Mouse (Mus musculus): ENCODE measurements around the gene Asxl1. TPM values are rescaled to one million over a fixed set of nuclear protein-coding genes. Genes with fewer than 3 reads are reported as not detected.

Asxl1 gene
- polyA plus RNA-seq, 1 experiment = 31.7 TPM

- TF ChIP-seq POLR2A (IDR thresholded peaks at IDR 0.05; ENCODE audit: borderline replicate concordance, low read depth, low read length) = no peak
- TF ChIP-seq CTCF (IDR thresholded peaks at IDR 0.05; ENCODE audit: low read depth, low read length) = no peak
- Histone ChIP-seq H3K4me1 (ENCODE audit: control insufficient read depth, insufficient read depth, low read length) (no peaks in the 10 kb centered on the region), H3K27ac (ENCODE audit: insufficient read depth, low read depth, low read length) (no peak overlapping the region), H3K4me3 (ENCODE audit: insufficient read depth, low read length) (no peak overlapping the region)
Measured at GRCm38 (mm10) chr2:153423113-153423512, 77.5 kb downstream of the Asxl1 start.

GRCm38 (mm10) chr2:153424557-153424956, 78.9 kb downstream of the Asxl1 start:
- Histone ChIP-seq H3K4me1 (ENCODE audit: control insufficient read depth, insufficient read depth, low read length) (peaks cover 4% of the 10 kb centered on the region; the same call in 1 of the 2 replicates), H3K4me3 (ENCODE audit: insufficient read depth, low read length) (no peak overlapping the region), H3K27ac (ENCODE audit: insufficient read depth, low read depth, low read length) (no peak overlapping the region)
- TF ChIP-seq CTCF (IDR thresholded peaks at IDR 0.05; ENCODE audit: low read depth, low read length) (no peak), POLR2A (IDR thresholded peaks at IDR 0.05; ENCODE audit: borderline replicate concordance, low read depth, low read length) (no peak)

GRCm38 (mm10) chr2:153425124-153425844, 79.7 kb downstream of the Asxl1 start:
- TF ChIP-seq CTCF (IDR thresholded peaks at IDR 0.05; ENCODE audit: low read depth, low read length) = no peak
- no peak for TF ChIP-seq POLR2A (IDR thresholded peaks at IDR 0.05; ENCODE audit: borderline replicate concordance, low read depth, low read length)
- no peak overlapping the region for H3K4me3 ChIP-seq (ENCODE audit: insufficient read depth, low read length)
- peaks cover 4% of the 10 kb centered on the region; the same call in 1 of the 2 replicates for H3K4me1 ChIP-seq (ENCODE audit: control insufficient read depth, insufficient read depth, low read length)
- H3K27ac ChIP-seq (ENCODE audit: insufficient read depth, low read depth, low read length) = no peak overlapping the region

GRCm38 (mm10) chr2:153425998-153426670, 80.5 kb downstream of the Asxl1 start:
- peaks cover 4% of the 10 kb centered on the region; the same call in 1 of the 2 replicates for H3K4me1 ChIP-seq (ENCODE audit: control insufficient read depth, insufficient read depth, low read length)

GRCm38 (mm10) chr2:153426931-153427330, 81.3 kb downstream of the Asxl1 start:
- Histone ChIP-seq H3K4me3 (ENCODE audit: insufficient read depth, low read length) (no peak overlapping the region), H3K4me1 (ENCODE audit: control insufficient read depth, insufficient read depth, low read length) (peaks cover 4% of the 10 kb centered on the region; the same call in 1 of the 2 replicates), H3K27ac (ENCODE audit: insufficient read depth, low read depth, low read length) (no peak overlapping the region)
- TF ChIP-seq POLR2A (IDR thresholded peaks at IDR 0.05; ENCODE audit: borderline replicate concordance, low read depth, low read length) = no peak
- no peak for TF ChIP-seq CTCF (IDR thresholded peaks at IDR 0.05; ENCODE audit: low read depth, low read length)

More at GRCm38 (mm10) chr2:153425998-153426670, 80.5 kb downstream of the Asxl1 start:
- no peak overlapping the region for H3K4me3 ChIP-seq (ENCODE audit: insufficient read depth, low read length)
- no peak overlapping the region for H3K27ac ChIP-seq (ENCODE audit: insufficient read depth, low read depth, low read length)
- TF ChIP-seq CTCF (IDR thresholded peaks at IDR 0.05; ENCODE audit: low read depth, low read length) = no peak
- TF ChIP-seq POLR2A (IDR thresholded peaks at IDR 0.05; ENCODE audit: borderline replicate concordance, low read depth, low read length) = no peak

GRCm38 (mm10) chr2:153428485-153428884, 82.9 kb downstream of the Asxl1 start:
- no peak overlapping the region for H3K27ac ChIP-seq (ENCODE audit: insufficient read depth, low read depth, low read length)
- no peak overlapping the region for H3K4me3 ChIP-seq (ENCODE audit: insufficient read depth, low read length)
- TF ChIP-seq CTCF (IDR thresholded peaks at IDR 0.05; ENCODE audit: low read depth, low read length) (no peak), POLR2A (IDR thresholded peaks at IDR 0.05; ENCODE audit: borderline replicate concordance, low read depth, low read length) (no peak)
- peaks cover 4% of the 10 kb centered on the region; the same call in 1 of the 2 replicates for H3K4me1 ChIP-seq (ENCODE audit: control insufficient read depth, insufficient read depth, low read length)

GRCm38 (mm10) chr2:153430571-153430970, 84.9 kb downstream of the Asxl1 start:
- no peak overlapping the region for H3K4me3 ChIP-seq (ENCODE audit: insufficient read depth, low read length)
- TF ChIP-seq CTCF (IDR thresholded peaks at IDR 0.05; ENCODE audit: low read depth, low read length) (no peak), POLR2A (IDR thresholded peaks at IDR 0.05; ENCODE audit: borderline replicate concordance, low read depth, low read length) (no peak)
- no peak overlapping the region for H3K27ac ChIP-seq (ENCODE audit: insufficient read depth, low read depth, low read length)
- peaks cover 4% of the 10 kb centered on the region; the same call in 1 of the 2 replicates for H3K4me1 ChIP-seq (ENCODE audit: control insufficient read depth, insufficient read depth, low read length)

GRCm38 (mm10) chr2:153432492-153432891, 86.9 kb downstream of the Asxl1 start:
- TF ChIP-seq POLR2A (IDR thresholded peaks at IDR 0.05; ENCODE audit: borderline replicate concordance, low read depth, low read length) (no peak), CTCF (IDR thresholded peaks at IDR 0.05; ENCODE audit: low read depth, low read length) (no peak)
- H3K27ac ChIP-seq (ENCODE audit: insufficient read depth, low read depth, low read length) = no peak overlapping the region
- H3K4me1 ChIP-seq (ENCODE audit: control insufficient read depth, insufficient read depth, low read length) = peaks cover 4% of the 10 kb centered on the region
- no peak overlapping the region for H3K4me3 ChIP-seq (ENCODE audit: insufficient read depth, low read length)

GRCm38 (mm10) chr2:153433859-153434258, 88.2 kb downstream of the Asxl1 start:
- TF ChIP-seq CTCF (IDR thresholded peaks at IDR 0.05; ENCODE audit: low read depth, low read length) = no peak
- no peak for TF ChIP-seq POLR2A (IDR thresholded peaks at IDR 0.05; ENCODE audit: borderline replicate concordance, low read depth, low read length)
- Histone ChIP-seq H3K4me3 (ENCODE audit: insufficient read depth, low read length) (no peak overlapping the region), H3K4me1 (ENCODE audit: control insufficient read depth, insufficient read depth, low read length) (peaks cover 1% of the 10 kb centered on the region), H3K27ac (ENCODE audit: insufficient read depth, low read depth, low read length) (no peak overlapping the region)

Data from bone marrow macrophage, adult 2 months (primary cell).